Mouse (Mus musculus): ENCODE data around the gene Cyba. TPM values are rescaled to one million over a fixed set of nuclear protein-coding genes. Genes with fewer than 3 reads are reported as not detected.

Gene Cyba
- total and polyA plus RNA-seq, 3 experiments: 57.2 to 368 (median 103) TPM

- peaks cover 59% of the 10 kb centered on the region for H3K27me3 ChIP-seq (ENCODE audit: insufficient read depth, low read length)
Measured at GRCm38 (mm10) chr8:122462510-122462909, 29.8 kb upstream of the Cyba start.

GRCm38 (mm10) chr8:122461473-122462148 lies 28.9 kb upstream of the Cyba start:
- ATAC-seq (ENCODE audit: extremely low read depth, insufficient number of reproducible peaks, low FRiP score, poor library complexity, severe bottlenecking) (no peak), DNase-seq (ENCODE audit: low spot score) (no peak)
- TF ChIP-seq GATA2 (IDR thresholded peaks at IDR 0.05; ENCODE audit: borderline replicate concordance, low read depth, low read length) (no peak), TAL1 (conservative IDR thresholded peaks at IDR 0.05; ENCODE audit: low read depth, low read length) (no peak), CTCF (IDR thresholded peaks at IDR 0.05; ENCODE audit: low read depth, low read length) (no peak), GATA1 (IDR thresholded peaks at IDR 0.05; ENCODE audit: borderline replicate concordance, low read length) (no peak), POLR2AphosphoS5 (IDR thresholded peaks at IDR 0.05; ENCODE audit: insufficient replicate concordance, low read depth, low read length) (no peak)
- peaks cover 17% of the 10 kb centered on the region for H3K36me3 ChIP-seq (replicated peaks)
- H3K4me3 ChIP-seq (ENCODE audit: low read depth, low read length): no peak overlapping the region
- H3K27me3 ChIP-seq (ENCODE audit: insufficient read depth, low read length): peaks cover 68% of the 10 kb centered on the region
- no peaks in the 10 kb centered on the region; the same call in 1 of the 2 replicates for H3K9me3 ChIP-seq (replicated peaks)
- peaks cover 52% of the 10 kb centered on the region for H3K4me1 ChIP-seq (ENCODE audit: insufficient read depth, low read depth, low read length)

More at GRCm38 (mm10) chr8:122462510-122462909, 29.8 kb upstream of the Cyba start:
- TF ChIP-seq POLR2AphosphoS5 (IDR thresholded peaks at IDR 0.05; ENCODE audit: insufficient replicate concordance, low read depth, low read length): no peak
- no peak for TF ChIP-seq CTCF (IDR thresholded peaks at IDR 0.05; ENCODE audit: low read depth, low read length)
- TF ChIP-seq TAL1 (conservative IDR thresholded peaks at IDR 0.05; ENCODE audit: low read depth, low read length): no peak
- no peak for TF ChIP-seq GATA2 (IDR thresholded peaks at IDR 0.05; ENCODE audit: borderline replicate concordance, low read depth, low read length)
- TF ChIP-seq GATA1 (IDR thresholded peaks at IDR 0.05; ENCODE audit: borderline replicate concordance, low read length): no peak
- ATAC-seq (ENCODE audit: extremely low read depth, insufficient number of reproducible peaks, low FRiP score, poor library complexity, severe bottlenecking): no peak
- DNase-seq (ENCODE audit: low spot score): no peak
- no peak overlapping the region for H3K4me3 ChIP-seq (ENCODE audit: low read depth, low read length)
- no peaks in the 10 kb centered on the region; the same call in 1 of the 2 replicates for H3K9me3 ChIP-seq (replicated peaks)
- H3K4me1 ChIP-seq (ENCODE audit: insufficient read depth, low read depth, low read length): peaks cover 54% of the 10 kb centered on the region
- peaks cover 26% of the 10 kb centered on the region for H3K36me3 ChIP-seq (replicated peaks)

- Histone ChIP-seq H3K27me3 (ENCODE audit: insufficient read depth, low read length) (peaks cover 76% of the 10 kb centered on the region), H3K4me3 (ENCODE audit: low read depth, low read length) (peak within 1 kb of the TSS; percentile 48; the same call in 1 of the 2 replicates), H3K4me1 (ENCODE audit: insufficient read depth, low read depth, low read length) (peaks cover 52% of the 10 kb centered on the region), H3K9me3 (replicated peaks) (no peaks in the 10 kb centered on the region; the same call in 1 of the 2 replicates), H3K36me3 (replicated peaks) (peaks cover 9% of the 10 kb centered on the region)
- DNase-seq (ENCODE audit: low spot score) (no peak), ATAC-seq (ENCODE audit: extremely low read depth, insufficient number of reproducible peaks, low FRiP score, poor library complexity, severe bottlenecking) (no peak)
- TF ChIP-seq GATA1 (IDR thresholded peaks at IDR 0.05; ENCODE audit: borderline replicate concordance, low read length): no peak
- TF ChIP-seq POLR2AphosphoS5 (IDR thresholded peaks at IDR 0.05; ENCODE audit: insufficient replicate concordance, low read depth, low read length): no peak
- TF ChIP-seq TAL1 (conservative IDR thresholded peaks at IDR 0.05; ENCODE audit: low read depth, low read length): no peak
- TF ChIP-seq GATA2 (IDR thresholded peaks at IDR 0.05; ENCODE audit: borderline replicate concordance, low read depth, low read length): no peak
- no peak for TF ChIP-seq CTCF (IDR thresholded peaks at IDR 0.05; ENCODE audit: low read depth, low read length)
Measured at GRCm38 (mm10) chr8:122460524-122461472, 28.1 kb upstream of the Cyba start, which contains the start of gene Snai3. Gene Snai3, minus strand, starts transcription at chr8:122460733.

- Histone ChIP-seq H3K4me3 (ENCODE audit: low read depth, low read length) (no peak overlapping the region; the same call in 1 of the 2 replicates), H3K27me3 (ENCODE audit: insufficient read depth, low read length) (peaks cover 85% of the 10 kb centered on the region), H3K36me3 (replicated peaks) (peaks cover 1% of the 10 kb centered on the region), H3K9me3 (replicated peaks) (no peaks in the 10 kb centered on the region; the same call in 1 of the 2 replicates), H3K4me1 (ENCODE audit: insufficient read depth, low read depth, low read length) (peaks cover 46% of the 10 kb centered on the region)
- DNase-seq (ENCODE audit: low spot score) (no peak), ATAC-seq (ENCODE audit: extremely low read depth, insufficient number of reproducible peaks, low FRiP score, poor library complexity, severe bottlenecking) (no peak)
- TF ChIP-seq TAL1 (conservative IDR thresholded peaks at IDR 0.05; ENCODE audit: low read depth, low read length) (no peak), POLR2AphosphoS5 (IDR thresholded peaks at IDR 0.05; ENCODE audit: insufficient replicate concordance, low read depth, low read length) (no peak), GATA1 (IDR thresholded peaks at IDR 0.05; ENCODE audit: borderline replicate concordance, low read length) (no peak), CTCF (IDR thresholded peaks at IDR 0.05; ENCODE audit: low read depth, low read length) (no peak), GATA2 (IDR thresholded peaks at IDR 0.05; ENCODE audit: borderline replicate concordance, low read depth, low read length) (no peak)
Measured at GRCm38 (mm10) chr8:122459990-122460389, 27.3 kb upstream of the Cyba start.

GRCm38 (mm10) chr8:122459218-122459900 lies 26.6 kb upstream of the Cyba start:
- Histone ChIP-seq H3K36me3 (replicated peaks) (no peaks in the 10 kb centered on the region), H3K4me1 (ENCODE audit: insufficient read depth, low read depth, low read length) (peaks cover 41% of the 10 kb centered on the region), H3K9me3 (replicated peaks) (no peaks in the 10 kb centered on the region; the same call in 1 of the 2 replicates), H3K27me3 (ENCODE audit: insufficient read depth, low read length) (peaks cover 91% of the 10 kb centered on the region), H3K4me3 (ENCODE audit: low read depth, low read length) (no peak overlapping the region)
- DNase-seq (ENCODE audit: low spot score) (no peak), ATAC-seq (ENCODE audit: extremely low read depth, insufficient number of reproducible peaks, low FRiP score, poor library complexity, severe bottlenecking) (no peak)
- TF ChIP-seq GATA2 (IDR thresholded peaks at IDR 0.05; ENCODE audit: borderline replicate concordance, low read depth, low read length) (no peak), CTCF (IDR thresholded peaks at IDR 0.05; ENCODE audit: low read depth, low read length) (no peak), GATA1 (IDR thresholded peaks at IDR 0.05; ENCODE audit: borderline replicate concordance, low read length) (no peak), TAL1 (conservative IDR thresholded peaks at IDR 0.05; ENCODE audit: low read depth, low read length) (no peak), POLR2AphosphoS5 (IDR thresholded peaks at IDR 0.05; ENCODE audit: insufficient replicate concordance, low read depth, low read length) (no peak)

Data from G1E (cell line).